Mouse (Mus musculus): ENCODE results near the gene Ppm1d. TPM values are rescaled to one million over a fixed set of nuclear protein-coding genes. Genes with fewer than 3 reads are reported as not detected.

Gene Ppm1d
- 10 to 100 TPM; 13.6 to 16.3 TPM for total RNA-seq (2021)
- long read RNA-seq, experiment 1, transcript Ppm1d-201 (6 exons, 2,899 nt): major isoform, 16 of 17 reads
- long read RNA-seq, experiment 1, partial matches to known transcripts: 0 of 17 reads
- long read RNA-seq, experiment 1, other reads (novel, unspliced or antisense): 1 of 17 reads
- long read RNA-seq, experiment 2, transcript Ppm1d-201 (6 exons, 2,899 nt): major isoform, 9 of 11 reads
- long read RNA-seq, experiment 2, partial matches to known transcripts: 0 of 11 reads
- long read RNA-seq, experiment 2, other reads (novel, unspliced or antisense): 2 of 11 reads

DNA sequence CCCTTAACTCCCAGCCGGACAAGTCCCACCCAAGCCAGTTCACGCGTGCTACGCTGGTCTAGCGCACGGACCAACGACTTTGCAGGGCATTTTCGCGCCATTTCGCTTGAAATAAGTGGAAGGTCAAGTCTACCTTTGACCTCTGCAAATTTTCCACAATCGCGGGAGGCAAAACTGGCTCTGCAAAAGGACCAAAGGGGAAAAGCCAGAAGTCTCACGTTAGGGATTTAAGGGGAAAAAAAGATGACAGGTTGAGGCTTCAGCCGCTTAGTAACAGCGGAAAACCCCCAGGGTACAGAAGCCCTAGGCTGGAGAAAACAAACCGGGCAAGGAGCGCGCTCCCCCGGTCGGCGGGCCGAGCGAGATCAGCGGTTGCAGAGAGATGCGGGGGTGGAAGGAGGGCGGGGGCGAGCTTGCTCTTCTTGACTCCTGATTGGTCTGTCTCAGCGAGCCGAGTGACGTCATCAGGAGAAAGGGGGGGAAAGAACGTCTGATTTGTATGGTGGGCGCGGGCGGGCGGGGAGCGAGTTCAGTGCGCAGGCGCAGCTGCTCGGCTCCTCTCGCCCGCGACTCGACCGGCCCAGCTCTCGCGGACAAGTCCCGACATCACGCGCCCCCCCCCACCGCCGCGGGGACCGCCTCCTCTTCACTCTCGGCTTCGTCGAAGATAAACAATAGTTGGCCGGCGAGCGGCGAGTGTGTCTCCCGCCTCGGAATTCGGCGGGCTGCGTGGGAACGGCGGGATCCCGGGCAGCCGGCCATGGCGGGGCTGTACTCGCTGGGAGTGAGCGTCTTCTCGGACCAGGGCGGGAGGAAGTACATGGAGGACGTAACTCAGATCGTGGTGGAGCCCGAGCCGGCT, at the start of gene Ppm1d:
Gene Ppm1d (plus strand): TSS at position 532 of the 862 bp plus-strand sequence.
- Histone ChIP-seq H3K4me3 (peak within 1 kb of the TSS; percentile 94), H3K27ac (peak within 1 kb of the TSS; percentile 96)
- DNase-seq (ENCODE audit: low spot score in 2 of 2): peak; percentile 96 to 99
- TF ChIP-seq CTCF (conservative IDR thresholded peaks at IDR 0.05): no peak

- Histone ChIP-seq H3K4me3 (no peak overlapping the region), H3K27ac (no peak overlapping the region)
- TF ChIP-seq CTCF (conservative IDR thresholded peaks at IDR 0.05): no peak
- no peak for DNase-seq (ENCODE audit: low spot score in 2 of 2)
Measured at GRCm38 (mm10) chr11:85264635-85265034, 46.4 kb upstream of the Ppm1d start.

DNA sequence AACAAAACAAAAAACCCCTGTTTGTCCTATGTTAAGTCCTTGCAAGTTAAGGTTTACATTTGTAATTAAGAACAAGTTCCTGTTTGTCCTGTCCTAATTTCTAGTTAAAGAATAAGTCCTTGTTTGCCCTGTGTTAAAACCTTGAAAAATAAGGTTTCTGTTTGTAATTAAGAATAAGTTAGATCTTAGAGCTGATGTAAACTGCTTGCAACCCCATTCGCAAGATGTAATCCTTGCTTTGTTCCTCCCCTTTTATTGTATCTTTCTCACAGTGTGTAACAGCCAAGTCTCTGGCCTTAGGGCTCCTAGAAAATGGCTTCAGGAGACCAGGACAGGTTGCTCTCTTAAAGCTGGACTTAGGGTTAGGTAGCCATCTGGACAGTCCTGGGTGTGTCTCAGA, 43.7 kb upstream of the Ppm1d start:
- DNase-seq (ENCODE audit: low spot score in 2 of 2): no peak
- no peak overlapping the region for H3K27ac ChIP-seq
- no peak overlapping the region for H3K4me3 ChIP-seq
- no peak for TF ChIP-seq CTCF (conservative IDR thresholded peaks at IDR 0.05)

GRCm38 (mm10) chr11:85270631-85271030, 40.4 kb upstream of the Ppm1d start:
- DNase-seq (ENCODE audit: low spot score in 2 of 2): no peak
- no peak overlapping the region for H3K27ac ChIP-seq

GRCm38 (mm10) chr11:85273299-85273698, 37.7 kb upstream of the Ppm1d start:
- Histone ChIP-seq H3K4me3 (no peak overlapping the region), H3K27ac (no peak overlapping the region)
- DNase-seq (ENCODE audit: low spot score in 2 of 2): no peak
- peak; percentile 62 for TF ChIP-seq CTCF (conservative IDR thresholded peaks at IDR 0.05)

More at GRCm38 (mm10) chr11:85270631-85271030, 40.4 kb upstream of the Ppm1d start:
- H3K4me3 ChIP-seq: no peak overlapping the region
- TF ChIP-seq CTCF (conservative IDR thresholded peaks at IDR 0.05): peak; percentile 69

- Histone ChIP-seq H3K4me3 (no peak overlapping the region), H3K27ac (no peak overlapping the region)
- no peak for TF ChIP-seq CTCF (conservative IDR thresholded peaks at IDR 0.05)
- DNase-seq (ENCODE audit: low spot score in 2 of 2): no peak
Measured at GRCm38 (mm10) chr11:85275151-85275550, 35.9 kb upstream of the Ppm1d start.

GRCm38 (mm10) chr11:85277609-85278008, 33.4 kb upstream of the Ppm1d start:
- TF ChIP-seq CTCF (conservative IDR thresholded peaks at IDR 0.05): no peak
- no peak overlapping the region for H3K4me3 ChIP-seq
- no peak for DNase-seq (ENCODE audit: low spot score in 2 of 2)

DNA sequence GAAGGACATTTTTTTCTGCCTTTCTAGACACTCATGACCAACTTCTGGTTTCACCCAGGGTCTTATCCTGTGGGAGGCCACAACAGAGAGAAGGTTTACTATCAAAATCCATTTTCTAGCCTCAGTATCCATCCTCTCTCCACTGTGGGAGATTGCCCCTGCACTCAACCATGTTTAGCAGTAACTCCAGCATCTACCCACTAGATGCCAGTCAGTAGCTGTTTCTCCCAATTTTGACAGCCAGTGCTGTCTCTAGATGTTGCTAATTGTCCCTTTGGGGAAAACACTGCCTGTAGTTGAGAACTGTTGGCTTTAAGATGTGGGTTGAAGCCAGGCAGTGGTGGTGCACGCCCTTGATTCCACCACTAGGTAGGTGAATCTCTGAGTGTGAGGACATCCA, 32.9 kb upstream of the Ppm1d start:
- DNase-seq (ENCODE audit: low spot score in 2 of 2): no peak
- TF ChIP-seq CTCF (conservative IDR thresholded peaks at IDR 0.05): peak; percentile 69
- H3K27ac ChIP-seq: no peak overlapping the region
- H3K4me3 ChIP-seq: no peak overlapping the region

More at GRCm38 (mm10) chr11:85277609-85278008, 33.4 kb upstream of the Ppm1d start:
- no peak overlapping the region for H3K27ac ChIP-seq

DNA sequence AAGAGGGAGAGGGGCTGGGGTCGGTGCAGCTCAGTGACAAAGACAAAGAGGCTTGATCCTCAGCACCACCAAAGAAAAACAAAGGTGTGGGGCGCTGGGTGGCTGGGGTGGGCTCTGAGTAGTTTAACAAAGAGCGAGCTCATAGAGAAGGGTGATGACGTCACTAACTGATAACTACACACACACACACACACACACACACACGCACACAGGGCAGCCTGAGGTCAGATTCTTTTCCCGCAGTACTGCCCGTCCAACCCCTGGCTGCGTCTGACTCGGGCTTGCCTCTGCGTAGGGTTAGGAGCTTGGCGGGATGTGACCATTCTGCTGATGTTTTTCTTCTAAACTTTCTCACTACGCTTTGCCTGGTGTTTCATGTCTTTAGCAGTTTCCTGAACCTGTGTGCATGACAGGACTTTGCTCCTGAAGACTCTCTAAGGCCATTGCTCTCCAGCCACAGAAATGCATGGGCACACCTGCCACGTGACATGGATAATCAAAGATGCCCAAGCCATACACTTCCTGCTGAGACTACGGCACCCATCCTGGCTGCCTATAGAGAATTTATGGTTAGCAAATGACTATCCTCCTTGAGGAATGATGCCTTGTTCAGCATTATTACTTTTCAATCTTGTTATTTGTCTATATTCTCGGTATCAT, 29.7 kb upstream of the Ppm1d start:
- no peak overlapping the region for H3K4me3 ChIP-seq
- no peak overlapping the region for H3K27ac ChIP-seq
- DNase-seq (ENCODE audit: low spot score in 2 of 2): no peak
- no peak for TF ChIP-seq CTCF (conservative IDR thresholded peaks at IDR 0.05)

DNA sequence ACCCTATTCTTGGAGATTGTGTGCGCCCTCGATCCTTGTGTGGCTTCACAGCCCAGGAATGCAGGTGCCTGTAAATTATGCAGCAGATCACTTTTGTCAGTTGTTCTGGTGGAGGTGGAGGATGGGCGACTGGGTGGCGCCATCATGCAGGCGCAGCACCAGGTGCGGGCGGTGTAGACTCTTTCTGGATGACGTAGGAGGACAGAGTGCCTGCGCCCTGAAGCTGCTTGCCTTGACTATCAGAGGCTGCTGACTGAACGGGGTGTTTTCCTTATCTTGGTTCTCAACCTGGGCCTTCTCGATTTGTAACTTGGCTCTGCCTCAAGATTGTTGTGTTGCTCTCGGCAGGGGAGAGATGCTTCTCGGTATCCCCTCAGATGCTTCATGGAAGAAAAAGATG, 13.1 kb upstream of the Ppm1d start:
- no peak for DNase-seq (ENCODE audit: low spot score in 2 of 2)
- no peak for TF ChIP-seq CTCF (conservative IDR thresholded peaks at IDR 0.05)
- no peak overlapping the region for H3K4me3 ChIP-seq
- no peak overlapping the region for H3K27ac ChIP-seq

DNA sequence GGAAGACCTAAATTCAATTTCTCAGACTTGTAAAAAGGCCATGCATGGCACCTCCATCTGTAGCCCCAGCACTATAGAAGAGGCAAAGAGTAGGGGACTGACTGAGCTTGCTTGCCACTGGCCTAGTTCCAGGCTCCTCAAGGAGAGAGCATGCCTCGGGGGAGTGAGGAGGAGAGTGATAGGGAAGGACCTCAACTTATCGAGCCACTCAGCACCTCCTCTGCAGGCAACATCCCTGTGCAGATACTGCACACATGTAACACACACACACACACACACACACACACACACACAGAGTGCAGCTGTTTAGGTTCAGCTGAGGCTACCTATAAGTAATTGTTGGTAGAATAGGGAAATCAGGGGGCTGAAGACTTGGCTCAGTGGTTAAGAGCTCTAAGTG, 11.2 kb upstream of the Ppm1d start:
- no peak for TF ChIP-seq CTCF (conservative IDR thresholded peaks at IDR 0.05)

DNA sequence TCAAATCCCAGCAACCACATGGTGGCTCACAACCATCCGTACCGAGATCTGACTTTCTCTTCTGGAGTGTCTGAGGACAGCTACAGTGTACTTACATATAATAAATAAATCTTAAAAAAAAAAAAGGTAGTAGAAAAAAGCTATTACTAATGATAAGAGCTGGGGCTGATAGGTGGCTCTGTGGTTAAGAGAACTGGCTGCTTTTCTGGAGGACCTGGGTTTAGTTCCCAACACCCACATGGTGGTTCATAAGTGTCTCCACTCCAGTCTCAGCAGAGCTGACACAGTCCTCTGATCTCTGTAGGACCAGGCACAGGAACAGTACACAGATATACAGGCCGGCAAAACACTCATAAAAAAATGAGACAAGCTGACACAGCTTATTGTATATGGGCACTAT, 9.9 kb upstream of the Ppm1d start:
- no peak for DNase-seq (ENCODE audit: low spot score in 2 of 2)
- no peak overlapping the region for H3K27ac ChIP-seq
- H3K4me3 ChIP-seq: no peak overlapping the region
- TF ChIP-seq CTCF (conservative IDR thresholded peaks at IDR 0.05): no peak

More for the DNA sequence above, 11.2 kb upstream of the Ppm1d start:
- H3K4me3 ChIP-seq: no peak overlapping the region
- DNase-seq (ENCODE audit: low spot score in 2 of 2): no peak
- no peak overlapping the region for H3K27ac ChIP-seq

GRCm38 (mm10) chr11:85301836-85302235, 9.2 kb upstream of the Ppm1d start:
- DNase-seq (ENCODE audit: low spot score in 2 of 2): no peak
- no peak overlapping the region for H3K27ac ChIP-seq
- no peak overlapping the region for H3K4me3 ChIP-seq
- no peak for TF ChIP-seq CTCF (conservative IDR thresholded peaks at IDR 0.05)

Measured in layer of hippocampus, adult 2 months (tissue).